Mouse (Mus musculus) megakaryocyte, embryonic 14.5 days (primary cell): ENCODE data around the gene Gm3194.
"Not testable (repeated sequence)": the region's sequence is repeated elsewhere in the genome, so short reads cannot be mapped to it uniquely, and the experiment has no call there.

Source experiments
- FLI1 ChIP-seq: IDR thresholded peaks from 2 replicates; pipeline ENCODE4 v1.6.1; 2012; ENCODE audit warnings: low read length, inconsistent platforms, mixed read lengths
- GATA1 ChIP-seq: IDR thresholded peaks from 3 replicates; pipeline ENCODE4 v1.6.1; 2012; ENCODE audit warnings: mixed read lengths, low read length, inconsistent platforms, borderline replicate concordance

DNA sequence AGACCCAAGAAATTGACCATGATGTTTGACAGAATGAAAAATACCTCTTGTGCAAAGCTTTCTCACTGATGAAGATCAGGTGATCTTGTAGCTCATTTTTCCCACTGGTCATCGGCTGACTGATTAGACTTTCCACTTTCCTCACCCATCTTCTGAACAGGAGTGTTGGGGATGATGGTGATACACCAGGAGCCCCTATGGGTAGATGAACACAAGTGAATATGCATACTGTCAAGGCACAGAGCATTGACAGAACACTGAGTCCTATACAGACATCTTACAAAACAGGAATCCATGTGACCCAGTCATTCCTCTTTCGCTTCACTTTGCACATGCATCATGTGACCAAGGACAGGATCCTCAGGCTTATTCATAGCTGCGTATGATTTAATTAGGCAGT, at the start of gene Gm3194:
- not testable (repeated sequence) for TF ChIP-seq GATA1, FLI1
